Mouse (Mus musculus) fat pad, adult 2 months (tissue): ENCODE results near the gene Specc1.

ENCODE experiments used
- DNase-seq: peaks from one replicate; pipeline ENCODE4 v3.0.0-alpha.2; 2011; ENCODE audit warnings: low read depth, low spot score; ENCODE audit errors: extremely low read depth

Specc1 gene

GRCm38 (mm10) chr11:62159803-62160202, 203.2 kb downstream of the Specc1 start:
- no peak for DNase-seq

- DNase-seq, result no peak
Measured at GRCm38 (mm10) chr11:62161450-62161849, 204.9 kb downstream of the Specc1 start.

GRCm38 (mm10) chr11:62164357-62164756, 207.8 kb downstream of the Specc1 start:
- no peak for DNase-seq

GRCm38 (mm10) chr11:62166503-62166902, 209.9 kb downstream of the Specc1 start:
- no peak for DNase-seq

- DNase-seq, result no peak
Measured at GRCm38 (mm10) chr11:62168146-62168545, 211.6 kb downstream of the Specc1 start.

DNA sequence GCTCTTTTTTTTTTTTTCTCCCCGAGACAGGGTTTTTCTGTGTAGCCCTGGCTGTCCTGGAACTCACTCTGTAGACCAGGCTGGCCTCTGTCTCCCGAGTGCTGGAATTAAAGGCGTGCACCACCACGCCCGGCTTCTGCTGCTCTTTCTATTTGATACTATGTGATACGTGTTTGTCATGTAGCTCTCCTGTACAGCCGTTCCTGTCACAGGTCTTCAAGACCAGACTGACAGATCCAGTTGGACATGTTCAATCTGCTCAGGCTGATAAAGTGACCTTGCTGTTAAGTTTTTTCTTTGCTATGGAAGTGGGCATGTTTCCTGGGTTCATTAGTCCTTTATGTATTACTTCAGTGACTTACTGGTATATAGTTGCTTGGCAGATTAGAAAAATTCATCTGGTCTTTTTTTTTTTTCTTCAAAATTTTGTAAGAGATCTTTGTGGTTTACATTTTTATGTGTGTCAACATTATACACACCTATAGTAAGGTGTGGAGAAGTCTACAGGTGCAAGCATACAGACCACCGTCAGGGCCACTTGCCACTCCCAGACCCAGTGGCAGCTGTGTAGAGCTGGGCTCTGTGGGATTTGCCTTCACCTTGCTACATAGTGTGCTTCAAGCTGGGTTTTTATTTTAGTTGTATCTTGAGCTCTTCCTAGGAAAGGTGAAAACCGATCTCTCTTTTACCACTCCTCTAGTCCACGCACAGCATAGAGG, 221.0 kb downstream of the Specc1 start:
- no peak for DNase-seq

DNA sequence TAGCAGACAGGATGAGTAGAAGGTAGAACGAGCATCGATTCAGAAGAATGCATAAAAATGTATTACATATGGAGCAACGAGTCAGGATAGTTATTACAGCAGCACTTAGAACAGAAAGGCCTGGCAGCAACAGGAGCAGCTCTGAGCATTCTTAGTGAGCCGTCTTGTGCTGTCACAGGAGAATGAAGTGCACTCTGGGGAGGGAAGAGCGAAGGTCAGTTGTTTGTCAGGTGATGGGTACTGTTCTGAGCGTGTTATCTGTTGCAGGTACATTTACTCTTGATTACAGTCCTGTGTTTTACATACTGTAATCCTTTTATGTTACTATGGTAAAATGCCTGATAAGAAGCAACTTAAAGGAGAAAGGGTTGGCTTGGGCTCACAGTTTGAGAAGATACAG, 224.2 kb downstream of the Specc1 start:
- DNase-seq, result no peak

DNA sequence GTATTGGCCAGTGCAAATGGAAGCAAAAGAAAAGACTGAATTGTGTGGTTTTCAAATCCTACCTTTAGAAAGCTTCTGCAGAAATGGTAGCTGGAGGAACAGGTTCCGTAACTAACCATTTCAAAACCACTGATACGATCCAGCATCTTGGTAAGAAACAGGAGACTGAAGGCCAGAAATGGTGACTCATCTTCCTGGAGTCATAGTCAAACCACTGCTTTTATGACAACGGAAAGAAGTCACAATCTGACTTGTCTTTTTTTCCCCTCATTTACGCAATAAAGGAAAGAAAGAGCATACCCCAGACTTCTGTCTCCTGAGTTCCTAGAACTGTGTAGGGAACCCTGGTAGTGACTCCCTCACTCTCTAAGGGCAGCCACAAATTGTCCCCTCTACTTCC, 228.3 kb downstream of the Specc1 start:
- DNase-seq, result peak; percentile 63

DNA sequence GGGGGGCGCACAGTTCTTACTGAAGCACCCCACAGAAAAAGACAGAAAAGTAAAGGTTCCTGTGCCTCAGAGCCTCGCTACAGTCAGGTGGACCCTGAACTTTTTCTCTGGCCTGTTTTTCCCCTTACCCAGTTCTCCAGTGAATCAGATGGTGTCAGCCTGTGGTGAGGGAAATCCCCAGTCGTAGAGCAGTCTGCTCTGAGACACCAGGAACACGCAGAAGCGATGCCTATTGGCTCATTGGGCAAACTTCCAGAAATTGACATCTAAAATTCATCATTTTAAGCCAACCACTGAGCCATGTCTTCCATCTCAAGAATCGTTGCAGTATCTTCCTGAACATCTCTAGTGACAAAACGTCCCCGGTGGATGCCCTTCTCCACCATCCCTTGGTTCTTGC, 230.5 kb downstream of the Specc1 start:
- DNase-seq, result no peak

DNA sequence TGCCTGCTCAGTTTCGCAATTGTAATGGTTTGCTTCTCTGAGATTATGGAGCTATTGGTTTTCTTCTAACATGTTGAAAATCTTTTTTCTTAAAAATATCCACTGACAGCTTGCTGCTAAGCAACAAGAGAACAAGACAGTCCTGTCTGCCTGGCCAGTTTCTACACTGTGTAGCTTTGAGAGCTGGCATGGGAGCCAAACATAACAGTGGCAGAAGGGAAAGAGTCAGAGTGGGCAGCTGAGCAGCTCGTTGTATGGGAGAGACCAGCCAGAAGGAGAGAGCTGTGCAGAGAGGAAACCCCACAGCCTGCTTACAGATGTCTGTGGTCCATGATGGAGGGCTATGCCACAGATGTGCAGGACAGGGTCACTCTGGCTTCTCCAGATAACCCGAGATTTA, 235.5 kb downstream of the Specc1 start:
- peak; percentile 14 for DNase-seq

DNA sequence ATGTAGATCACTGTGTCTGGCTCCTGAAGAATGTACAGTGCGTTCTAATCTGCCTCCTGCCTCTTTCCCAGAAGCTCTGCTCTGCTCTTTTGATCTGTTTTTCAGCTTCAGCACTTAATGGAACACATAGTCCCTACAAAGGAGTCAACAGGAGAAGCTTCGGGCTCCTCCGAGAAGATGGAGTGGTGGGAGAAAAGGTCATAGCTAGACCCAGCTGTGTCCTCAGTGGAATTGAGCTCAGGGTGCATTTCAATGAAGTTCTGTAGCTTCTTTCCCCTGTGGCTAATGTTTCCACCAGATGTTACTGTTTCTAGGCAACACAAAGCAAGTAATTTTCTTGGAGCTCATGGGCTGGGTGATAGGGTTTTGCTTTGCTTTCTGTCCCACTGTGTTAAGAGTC, 236.6 kb downstream of the Specc1 start:
- DNase-seq, result no peak

- no peak for DNase-seq
Measured at GRCm38 (mm10) chr11:62194217-62194616, 237.7 kb downstream of the Specc1 start.

- no peak for DNase-seq
Measured at GRCm38 (mm10) chr11:62200901-62201512, 244.4 kb downstream of the Specc1 start.

GRCm38 (mm10) chr11:62202645-62203044, 246.1 kb downstream of the Specc1 start:
- no peak for DNase-seq

DNA sequence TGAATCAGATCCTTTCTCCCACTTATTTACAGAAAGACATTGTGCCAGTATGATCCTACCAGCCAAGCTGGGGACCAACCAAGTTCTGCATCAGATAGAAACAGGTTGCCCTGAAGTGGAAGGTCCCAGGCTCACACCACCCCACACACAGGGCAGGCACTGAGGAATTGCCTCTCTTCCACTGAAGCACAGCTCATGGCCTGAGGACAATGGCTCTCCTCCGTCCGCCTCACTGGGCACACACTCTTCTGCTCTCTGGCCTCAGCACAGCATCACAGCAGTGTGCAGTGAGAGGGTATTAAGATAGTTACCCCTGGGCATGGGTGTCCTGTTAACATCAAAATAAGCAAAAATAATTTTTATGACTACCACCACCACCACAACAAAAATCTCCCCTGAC, 252.5 kb downstream of the Specc1 start:
- no peak for DNase-seq

GRCm38 (mm10) chr11:62209891-62210290, 253.3 kb downstream of the Specc1 start:
- no peak for DNase-seq

DNA sequence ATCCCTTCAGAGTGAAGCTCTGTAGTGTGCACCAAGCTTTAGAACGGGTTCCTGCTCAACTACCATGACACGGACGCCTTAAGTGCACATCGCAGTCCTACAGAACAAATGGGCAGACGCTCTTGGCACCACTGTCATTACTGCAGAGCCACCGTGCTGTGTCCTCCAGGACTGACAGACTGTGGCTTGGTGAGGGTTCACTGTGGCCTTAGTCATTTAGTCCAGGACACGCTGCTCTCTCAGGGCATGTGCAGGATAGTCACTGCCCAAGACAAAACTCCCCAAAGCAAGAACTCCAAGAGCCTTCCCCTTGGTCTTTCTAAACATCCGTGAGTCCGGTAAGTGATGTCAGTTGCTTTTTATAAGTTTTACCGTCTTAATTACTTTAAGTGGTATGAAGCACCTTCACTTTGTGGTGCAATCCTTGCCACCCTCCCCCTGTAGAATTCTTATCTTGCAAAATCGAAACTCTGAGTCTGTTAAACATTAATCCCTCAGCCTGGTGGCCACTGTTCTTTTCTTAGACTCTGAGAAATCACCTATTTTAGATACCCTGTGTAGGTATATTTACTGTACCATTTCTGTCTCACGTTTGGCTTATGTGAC, 256.9 kb downstream of the Specc1 start:
- no peak for DNase-seq

DNA sequence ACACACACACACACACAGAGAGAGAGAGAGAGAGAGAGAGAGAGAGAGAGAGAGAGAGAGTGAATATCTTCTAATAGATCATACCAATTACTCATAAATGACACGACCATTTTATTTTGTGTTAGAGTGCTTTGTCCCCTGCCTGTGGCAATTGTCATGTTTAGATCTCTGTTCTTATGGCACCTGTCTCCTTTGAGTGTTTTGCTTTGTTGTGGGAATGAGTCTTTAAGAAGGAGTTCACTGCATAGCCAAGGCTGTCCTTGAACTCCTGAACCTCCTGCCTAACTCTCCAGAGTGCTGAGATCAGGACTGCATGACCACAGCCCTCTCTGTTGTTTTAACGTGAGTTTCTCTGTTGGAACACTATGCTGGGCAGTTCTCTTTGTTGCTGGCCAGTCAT, 258.5 kb downstream of the Specc1 start:
- no peak for DNase-seq

DNA sequence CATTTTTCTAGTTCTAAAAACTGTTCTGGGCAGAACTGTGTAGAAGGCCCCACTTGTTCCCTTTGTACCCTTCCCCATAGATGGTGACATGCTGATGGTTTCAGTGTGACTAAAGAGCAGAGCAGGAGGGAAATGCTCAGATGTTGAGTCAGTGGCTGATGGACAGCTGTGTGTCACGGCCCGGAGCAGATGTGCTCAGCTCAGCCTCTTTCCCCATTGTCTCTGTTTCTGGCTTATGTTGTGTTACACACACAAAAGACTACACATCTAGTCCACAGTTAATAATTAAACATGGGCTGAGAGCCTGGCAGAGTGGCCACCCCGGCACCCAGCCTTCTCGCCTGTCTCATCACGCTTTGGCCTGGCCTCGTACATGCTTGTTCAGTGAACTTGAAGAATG, 261.2 kb downstream of the Specc1 start:
- DNase-seq, result no peak

DNA sequence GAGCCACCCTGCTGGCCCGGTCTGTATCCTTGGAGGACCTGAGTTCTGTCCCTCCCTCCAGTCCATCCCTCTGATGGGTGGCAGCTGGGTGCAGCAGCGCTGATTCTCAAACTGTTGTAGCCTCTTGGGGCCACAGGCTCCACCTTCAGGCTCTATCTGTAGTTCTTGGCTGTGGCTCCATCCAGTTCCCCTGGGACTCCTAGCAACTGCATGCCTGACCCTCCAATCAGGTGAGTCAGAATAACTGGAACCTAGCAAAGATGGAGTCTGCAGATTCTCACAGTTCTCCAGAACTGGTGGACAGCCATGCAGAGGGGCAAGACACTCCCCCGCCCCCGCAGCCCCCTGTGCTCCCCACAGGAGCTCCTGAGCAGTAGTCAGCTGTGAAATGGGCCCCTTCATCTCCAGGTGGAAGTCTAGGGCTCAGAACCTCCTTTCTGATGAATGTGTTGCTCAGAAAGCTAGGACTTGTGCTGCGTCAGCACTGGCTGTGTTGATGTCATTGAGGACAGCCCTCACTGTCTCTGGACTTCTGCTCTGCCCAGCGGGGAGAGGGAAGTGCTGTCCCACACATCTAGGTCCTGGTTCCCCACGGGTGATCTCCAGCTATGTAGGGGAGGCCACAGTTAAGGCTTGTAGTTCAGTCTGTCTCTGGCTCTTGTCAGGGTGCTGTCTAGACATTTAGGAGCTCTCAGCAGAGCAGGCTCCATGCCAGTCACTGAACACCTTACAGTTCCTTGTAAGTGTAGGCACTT, 264.4 kb downstream of the Specc1 start:
- DNase-seq, result no peak

DNA sequence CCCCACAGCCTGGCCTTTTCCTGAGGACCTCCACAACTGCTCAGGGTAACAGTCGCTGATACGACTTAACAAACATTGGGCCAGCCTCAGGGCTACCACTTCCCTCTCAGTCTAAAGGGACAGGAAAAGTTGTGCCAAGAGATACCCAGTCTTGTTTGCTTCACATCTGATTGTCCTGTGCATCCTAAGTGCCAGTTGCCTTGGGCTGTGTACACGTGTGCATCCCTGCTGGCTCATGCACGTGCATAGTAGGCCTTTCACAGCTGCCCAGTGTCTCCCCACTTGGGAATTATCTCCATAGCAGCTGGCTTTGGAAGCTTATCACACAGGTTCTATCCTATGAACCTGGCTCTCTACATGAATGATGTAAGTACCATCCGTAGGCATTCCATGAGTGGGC, 266.9 kb downstream of the Specc1 start:
- DNase-seq, result no peak

GRCm38 (mm10) chr11:62223962-62224361, 267.4 kb downstream of the Specc1 start:
- DNase-seq, result no peak
